Mouse (Mus musculus) bone marrow macrophage, adult 2 months (primary cell): Measurements from ENCODE around the gene Prmt1. TPM values are rescaled to one million over a fixed set of nuclear protein-coding genes. Genes with fewer than 3 reads are reported as not detected.
"Not testable (repeated sequence)": the region's sequence is repeated elsewhere in the genome, so short reads cannot be mapped to it uniquely, and the experiment has no call there.

Experiments
- H3K27ac ChIP-seq: 2 replicates; pipeline ENCODE4 v1.5.1; 2012; ENCODE audit warnings: low read depth, low read length; ENCODE audit not compliant: insufficient read depth
- H3K4me1 ChIP-seq: 2 replicates; pipeline ENCODE4 v1.6.1; 2012; ENCODE audit warnings: low read length; ENCODE audit not compliant: control insufficient read depth, insufficient read depth
- H3K4me3 ChIP-seq: 2 replicates; pipeline ENCODE4 v1.5.1; 2012; ENCODE audit warnings: mild to moderate bottlenecking, low read length, moderate library complexity; ENCODE audit not compliant: insufficient read depth
- CTCF ChIP-seq: IDR thresholded peaks from 2 replicates; pipeline ENCODE4 v1.5.1; 2012; ENCODE audit warnings: low read depth, mild to moderate bottlenecking, low read length, moderate library complexity
- POLR2A ChIP-seq: IDR thresholded peaks from 2 replicates; pipeline ENCODE4 v1.6.1; 2012; ENCODE audit warnings: mild to moderate bottlenecking, low read depth, low read length, borderline replicate concordance
- polyA plus RNA-seq: library from polyadenylated mRNA; stranded (reverse); fragments of >200 nt; gene quantifications from 2 replicates; pipeline ENCODE4 v1.2.4, GENCODE M21; 2012; ENCODE audit not compliant: missing spikeins, insufficient read depth, insufficient read length

Prmt1 gene
- polyA plus RNA-seq, 1 experiment = 61.6 TPM

DNA sequence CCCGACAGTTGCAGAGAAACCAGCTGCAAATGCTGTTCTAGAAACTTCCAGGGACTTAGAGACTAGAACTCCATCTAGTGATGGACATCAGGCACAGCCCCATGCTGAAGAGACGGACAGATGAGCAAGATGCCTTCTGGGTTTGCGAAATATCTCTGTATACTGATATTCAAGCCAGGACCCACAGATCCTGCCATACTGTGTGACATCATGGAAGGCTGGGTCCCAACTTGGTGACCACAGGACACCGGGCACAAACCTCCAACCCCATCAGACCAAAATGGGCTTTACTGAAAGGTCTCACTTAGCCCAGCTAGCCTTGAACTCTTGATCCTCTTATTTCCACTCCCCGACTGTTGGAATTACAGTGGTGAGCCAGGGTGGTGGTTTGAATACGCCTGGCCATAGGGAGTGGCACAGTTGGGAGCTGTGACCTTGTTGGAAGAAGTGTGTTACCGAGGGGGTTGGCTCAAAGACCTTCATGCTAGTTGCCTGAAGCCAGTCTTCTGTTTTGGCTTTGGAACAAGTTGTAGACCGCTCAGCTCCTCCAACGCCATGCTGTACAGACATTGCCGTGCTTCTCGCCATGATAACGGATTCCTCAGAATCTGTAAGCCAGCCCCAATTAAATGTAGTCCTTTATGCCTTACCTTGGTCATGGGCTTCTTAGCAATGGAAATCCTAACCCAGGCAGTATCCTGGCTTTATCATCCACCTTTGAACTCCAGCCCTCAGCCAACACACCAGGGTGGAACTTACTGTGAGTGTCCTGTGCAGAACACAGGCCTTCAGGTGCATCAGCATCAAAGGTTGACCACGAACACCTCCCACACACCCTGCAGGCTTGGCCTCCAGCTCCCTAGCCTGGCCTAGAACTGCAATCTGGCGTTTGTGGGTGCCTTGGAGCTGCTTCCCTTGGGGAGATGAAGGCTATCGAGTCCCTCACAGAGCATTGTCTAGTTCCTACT is 38.2 kb upstream of the Prmt1 start:
- TF ChIP-seq CTCF (no peak), POLR2A (no peak)
- Histone ChIP-seq H3K27ac (no peak overlapping the region), H3K4me3 (no peak overlapping the region), H3K4me1 (peaks cover 8% of the 10 kb centered on the region)

DNA sequence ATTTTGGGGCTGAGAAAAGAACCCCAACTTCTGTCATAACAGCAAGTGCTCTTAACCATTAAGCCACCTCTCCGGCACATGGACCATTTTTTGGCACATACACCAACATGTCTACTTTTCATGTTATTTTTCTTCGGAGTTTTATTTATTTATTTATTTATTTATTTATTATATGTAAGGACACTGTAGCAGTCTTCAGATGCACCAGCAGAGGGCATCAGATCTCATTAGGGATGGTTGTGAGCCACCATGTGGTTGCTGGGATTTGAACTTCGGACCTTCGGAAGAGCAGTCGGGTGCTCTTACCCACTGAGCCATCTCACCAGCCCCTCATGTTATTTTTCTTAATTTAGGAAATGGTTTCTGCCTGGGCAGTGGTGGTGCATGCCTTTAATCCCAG is 37.3 kb upstream of the Prmt1 start:
- not testable (repeated sequence) for H3K27ac ChIP-seq, H3K4me3 ChIP-seq
- peaks cover 16% of the 10 kb centered on the region for H3K4me1 ChIP-seq

DNA sequence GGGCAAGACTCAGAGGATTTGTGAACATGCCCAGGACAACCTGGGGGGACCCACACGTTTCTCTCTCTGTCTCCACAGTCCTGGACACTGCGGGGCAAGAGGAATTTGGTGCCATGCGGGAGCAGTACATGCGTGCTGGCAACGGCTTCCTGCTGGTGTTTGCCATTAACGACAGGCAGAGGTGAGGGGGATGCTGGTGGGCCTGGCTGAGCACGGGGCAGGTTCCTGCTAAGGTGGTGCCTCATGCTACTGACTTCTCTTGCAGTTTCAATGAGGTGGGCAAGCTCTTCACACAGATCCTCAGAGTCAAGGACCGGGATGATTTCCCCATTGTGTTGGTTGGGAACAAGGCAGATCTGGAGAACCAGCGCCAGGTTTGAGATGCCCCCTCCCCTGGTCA is 33.9 kb upstream of the Prmt1 start:
- Histone ChIP-seq H3K27ac (no peak overlapping the region), H3K4me3 (no peak overlapping the region), H3K4me1 (peaks cover 17% of the 10 kb centered on the region)
- TF ChIP-seq CTCF (no peak), POLR2A (no peak)

DNA sequence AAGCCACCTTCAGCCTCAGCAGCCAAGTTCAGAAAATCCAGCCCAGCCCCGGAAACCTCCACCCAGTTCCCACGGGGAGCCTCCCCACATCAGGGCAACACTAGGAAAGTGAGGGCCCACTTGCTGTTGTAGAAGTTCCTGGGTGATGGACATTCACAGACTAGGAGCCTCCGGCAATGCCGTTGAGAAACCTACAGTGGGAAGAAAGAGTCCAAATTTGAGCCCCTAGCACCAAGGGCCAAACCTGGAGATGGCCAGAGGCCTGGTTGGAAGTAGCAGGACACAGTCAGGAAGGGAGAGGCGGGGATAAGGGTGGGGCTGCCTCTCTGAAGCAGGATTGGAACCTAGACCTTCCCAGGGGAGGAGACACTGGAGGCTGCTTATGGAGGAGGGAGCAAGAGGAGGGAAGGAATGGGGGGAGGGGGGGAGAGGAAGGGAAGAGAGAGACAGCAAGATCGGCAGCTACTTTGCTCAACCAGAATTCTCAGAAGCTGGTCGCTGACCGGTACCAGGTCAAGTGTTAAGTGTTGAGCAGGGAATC is 32.7 kb upstream of the Prmt1 start:
- Histone ChIP-seq H3K4me3 (peak overlapping the region; percentile 26; the same call in 1 of the 2 replicates), H3K4me1 (peaks cover 21% of the 10 kb centered on the region), H3K27ac (no peak overlapping the region)
- TF ChIP-seq CTCF (no peak), POLR2A (no peak)

DNA sequence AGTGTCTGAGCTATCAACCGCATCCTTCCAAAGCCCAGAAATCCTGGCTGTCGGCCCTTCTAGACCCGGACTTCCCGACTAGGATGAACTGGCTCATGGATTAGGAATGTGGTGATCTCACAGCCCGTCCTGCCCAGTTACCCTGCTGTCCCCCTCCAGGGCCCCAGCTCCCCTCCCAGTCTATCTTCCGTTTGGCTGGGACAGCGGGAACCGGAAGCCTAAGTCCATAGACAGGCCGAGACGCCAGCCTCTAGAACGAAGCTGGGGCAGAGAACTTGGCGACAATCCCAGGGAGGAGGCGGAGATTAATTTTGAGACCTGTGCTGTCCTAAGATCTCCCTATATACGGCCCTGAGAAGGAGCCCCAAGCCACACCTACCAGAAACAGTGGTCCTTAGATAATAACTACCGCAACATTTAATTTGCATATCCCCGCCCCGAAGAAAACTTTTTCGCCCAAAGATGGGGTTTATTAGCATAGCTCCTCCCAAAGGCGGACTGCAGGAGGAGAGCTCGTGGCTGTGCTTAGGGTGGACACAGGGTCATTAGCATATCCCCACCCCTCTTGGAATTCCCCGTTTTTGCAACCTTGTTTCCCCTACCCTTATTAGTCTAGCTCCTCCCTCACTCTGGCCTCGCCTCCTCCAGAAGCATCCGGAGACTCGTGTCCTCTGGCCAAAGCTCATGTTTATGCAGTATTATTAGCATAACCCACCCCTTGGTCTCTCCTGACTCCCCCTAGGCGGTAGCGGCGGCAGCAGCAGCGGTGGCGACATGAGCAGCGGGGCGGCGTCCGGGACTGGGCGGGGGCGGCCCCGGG is 31.1 kb upstream of the Prmt1 start, which contains the start of gene Rras:
Gene Rras, plus strand, starts transcription at position 720 of the 820 bp plus-strand sequence.
- H3K4me3 ChIP-seq = peak within 1 kb of the TSS; percentile 69
- H3K4me1 ChIP-seq = peaks cover 20% of the 10 kb centered on the region
- TF ChIP-seq POLR2A = 0 out of 2 replicates have a peak, but pooled peaks have one; percentile 49
- no peak for TF ChIP-seq CTCF
- peak within 1 kb of the TSS; percentile 91 for H3K27ac ChIP-seq

DNA sequence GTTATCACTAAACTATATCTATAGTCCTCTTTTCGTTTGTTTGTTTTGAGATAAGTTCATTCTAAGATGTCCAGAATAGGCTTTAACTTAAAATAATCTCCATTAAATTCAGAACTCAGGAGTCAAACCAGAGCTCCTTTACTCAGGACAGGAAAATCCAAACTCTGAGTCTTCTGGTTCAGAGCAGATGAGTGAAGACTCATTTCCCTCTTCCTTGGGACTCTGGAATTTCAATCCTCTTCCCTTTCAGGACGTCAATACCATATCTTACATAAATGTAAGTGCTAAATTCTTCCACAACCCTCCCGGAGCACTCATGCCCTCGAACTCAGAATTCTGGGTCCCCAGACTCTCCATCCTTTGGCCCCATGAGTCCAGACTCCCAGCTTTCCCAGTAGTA is 30.4 kb upstream of the Prmt1 start:
- TF ChIP-seq CTCF = no peak
- TF ChIP-seq POLR2A = no peak
- H3K27ac ChIP-seq = peak overlapping the region; percentile 91
- peak overlapping the region; percentile 69 for H3K4me3 ChIP-seq
- peaks cover 20% of the 10 kb centered on the region for H3K4me1 ChIP-seq

DNA sequence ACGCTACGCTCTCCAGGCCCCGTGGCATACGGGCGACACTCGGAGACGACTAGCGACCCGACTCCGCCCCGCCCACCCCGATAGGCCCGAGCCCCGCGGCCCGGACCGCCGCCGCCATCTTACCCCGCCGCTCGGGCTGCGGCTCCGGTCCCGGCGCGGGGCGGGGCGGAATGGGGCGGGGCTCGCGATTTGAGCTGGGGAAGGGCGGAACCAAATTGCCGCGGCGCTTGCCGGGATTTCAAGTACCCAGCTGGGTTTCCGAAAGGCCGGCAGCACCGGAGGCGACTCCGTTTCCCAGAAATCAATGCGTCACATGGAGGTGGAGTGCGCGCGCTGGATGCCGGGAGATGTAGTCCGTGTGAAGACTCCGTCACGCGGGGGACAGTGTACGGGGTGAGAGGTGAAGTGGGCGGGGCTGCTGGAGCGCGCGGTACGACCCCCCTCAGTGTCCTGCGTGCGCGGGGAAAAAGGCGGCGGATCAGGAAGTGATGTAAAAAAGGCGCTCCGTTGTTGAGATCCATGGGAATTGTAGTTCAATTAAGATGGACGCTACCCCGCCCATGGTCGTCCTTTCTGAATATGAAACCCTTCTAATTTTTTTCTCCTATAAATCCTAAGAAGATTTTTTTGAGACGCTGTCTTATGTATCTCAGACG is 29.7 kb upstream of the Prmt1 start, which contains the start of gene Scaf1:
Gene Scaf1, minus strand, starts transcription at position 407 of the 656 bp plus-strand sequence.
- Histone ChIP-seq H3K4me3 (peak within 1 kb of the TSS; percentile 69), H3K4me1 (peaks cover 20% of the 10 kb centered on the region), H3K27ac (peak within 1 kb of the TSS; percentile 91)
- TF ChIP-seq POLR2A (no peak), CTCF (no peak)

DNA sequence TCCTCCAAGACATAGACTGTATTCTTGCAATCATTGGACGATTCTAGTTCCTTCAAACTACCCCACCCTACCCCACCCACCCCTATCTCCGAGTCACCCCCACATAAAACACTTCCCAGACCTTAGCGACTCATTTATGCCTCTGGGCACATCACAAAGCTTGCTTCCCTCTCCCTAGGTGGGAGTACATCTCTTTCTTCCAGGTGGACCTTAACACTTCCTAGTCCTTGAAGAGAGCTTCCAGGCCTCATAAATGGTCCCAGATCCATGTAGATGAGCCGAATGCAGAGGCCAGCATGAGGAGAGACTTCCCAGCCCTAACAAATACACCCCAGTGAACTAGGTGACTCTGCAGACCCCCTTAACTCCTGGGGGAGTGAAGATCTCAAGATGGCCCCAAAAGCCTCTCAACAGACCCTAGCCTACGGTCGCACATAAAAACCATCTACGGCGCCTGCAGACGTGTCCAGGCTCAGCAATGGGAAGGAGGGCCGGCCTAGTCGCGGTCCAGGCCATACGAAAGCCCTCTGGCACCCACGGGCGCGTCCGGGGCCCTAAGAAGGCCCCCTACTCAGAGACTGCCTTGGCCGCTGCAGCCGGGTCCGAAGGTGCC is 29.1 kb upstream of the Prmt1 start:
- TF ChIP-seq POLR2A = no peak
- no peak for TF ChIP-seq CTCF
- Histone ChIP-seq H3K4me1 (peaks cover 20% of the 10 kb centered on the region), H3K27ac (peak overlapping the region; percentile 66)

DNA sequence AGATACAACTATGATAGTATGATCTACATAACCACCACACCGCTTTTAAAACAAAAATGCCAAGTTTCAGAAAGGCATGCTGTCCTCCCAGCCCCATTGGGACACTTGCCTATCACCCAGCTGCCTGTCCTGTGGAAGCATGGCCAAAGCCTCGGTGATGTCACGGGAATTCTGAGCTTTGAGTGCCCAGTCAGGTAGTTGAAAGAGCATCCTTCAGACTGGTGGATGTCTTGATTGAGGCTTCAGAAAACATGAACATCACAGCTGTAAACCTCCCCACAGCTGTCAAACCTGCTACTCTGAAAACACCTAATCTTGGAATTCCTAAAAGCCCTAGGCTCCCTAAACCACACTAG is 27.7 kb upstream of the Prmt1 start:
- TF ChIP-seq POLR2A (no peak), CTCF (no peak)
- H3K4me3 ChIP-seq = no peak overlapping the region
- H3K27ac ChIP-seq = no peak overlapping the region
- peaks cover 14% of the 10 kb centered on the region for H3K4me1 ChIP-seq

More for the DNA sequence above, 29.1 kb upstream of the Prmt1 start:
- H3K4me3 ChIP-seq = peak overlapping the region; percentile 69
